Mouse (Mus musculus) spleen, adult 18-20 months (tissue): ENCODE results near the gene Fam149a.
"Not testable (repeated sequence)": the region's sequence is repeated elsewhere in the genome, so short reads cannot be mapped to it uniquely, and the experiment has no call there.

ENCODE experiments used
- DNase-seq, 2 experiments: peaks; one replicate each; pipeline ENCODE4 v3.0.0; 2022; ENCODE audit warnings: mixed read lengths in 2 of 2

Gene Fam149a

GRCm38 (mm10) chr8:45330856-45331255 is 51.2 kb downstream of the Fam149a start:
- no peak for DNase-seq

GRCm38 (mm10) chr8:45329206-45329980 is 52.7 kb downstream of the Fam149a start:
- no peak for DNase-seq

- DNase-seq, result not testable (repeated sequence)
Measured at GRCm38 (mm10) chr8:45327076-45327475, 55.0 kb downstream of the Fam149a start.

- DNase-seq, result no peak
Measured at GRCm38 (mm10) chr8:45324151-45324550, 57.9 kb downstream of the Fam149a start.

- no peak for DNase-seq
Measured at GRCm38 (mm10) chr8:45321365-45321764, 60.7 kb downstream of the Fam149a start.

GRCm38 (mm10) chr8:45320930-45321329 is 61.2 kb downstream of the Fam149a start:
- DNase-seq, result no peak

- no peak for DNase-seq
Measured at GRCm38 (mm10) chr8:45310967-45311366, 71.1 kb downstream of the Fam149a start.

GRCm38 (mm10) chr8:45308366-45308765 is 73.7 kb downstream of the Fam149a start, which contains the start of gene Gm45753:
Gene Gm45753, minus strand, starts transcription at chr8:45308466.
- no peak for DNase-seq

- no peak for DNase-seq
Measured at GRCm38 (mm10) chr8:45305479-45305878, 76.6 kb downstream of the Fam149a start.

- no peak for DNase-seq
Measured at GRCm38 (mm10) chr8:45304354-45304753, 77.7 kb downstream of the Fam149a start.

GRCm38 (mm10) chr8:45302390-45302789 is 79.7 kb downstream of the Fam149a start:
- DNase-seq, result no peak

GRCm38 (mm10) chr8:45295276-45295675 is 86.8 kb downstream of the Fam149a start:
- no peak for DNase-seq

GRCm38 (mm10) chr8:45294687-45295086 is 87.4 kb downstream of the Fam149a start, which contains the start of gene Klkb1:
Gene Klkb1, minus strand, starts transcription at chr8:45294859.
- no peak for DNase-seq

GRCm38 (mm10) chr8:45291790-45292189 is 90.3 kb downstream of the Fam149a start:
- DNase-seq, result no peak
